Mouse (Mus musculus): Measurements from ENCODE around the gene Atxn7l1.

Gene Atxn7l1

GRCm38 (mm10) chr12:33147497-33148267 lies at the start of gene Atxn7l1:
Gene Atxn7l1, plus strand, starts transcription at chr12:33147693.
- peak; percentile 90 to 92 for DNase-seq

GRCm38 (mm10) chr12:33101627-33102026 lies 45.9 kb upstream of the Atxn7l1 start:
- DNase-seq = no peak

GRCm38 (mm10) chr12:33102342-33103115 lies 45.0 kb upstream of the Atxn7l1 start:
- DNase-seq = no peak

GRCm38 (mm10) chr12:33105724-33106123 lies 41.8 kb upstream of the Atxn7l1 start:
- no peak for DNase-seq

- DNase-seq = no peak
Measured at GRCm38 (mm10) chr12:33106438-33107167, 40.9 kb upstream of the Atxn7l1 start.

- no peak for DNase-seq
Measured at GRCm38 (mm10) chr12:33109531-33109930, 38.0 kb upstream of the Atxn7l1 start.

- no peak for DNase-seq
Measured at GRCm38 (mm10) chr12:33110894-33111471, 36.5 kb upstream of the Atxn7l1 start.

GRCm38 (mm10) chr12:33118624-33119301 lies 28.7 kb upstream of the Atxn7l1 start:
- peak; percentile 46 to 47 for DNase-seq

GRCm38 (mm10) chr12:33125594-33126227 lies 21.8 kb upstream of the Atxn7l1 start:
- DNase-seq = peak; percentile 53 to 58

- no peak for DNase-seq
Measured at GRCm38 (mm10) chr12:33126243-33126642, 21.2 kb upstream of the Atxn7l1 start.

GRCm38 (mm10) chr12:33128121-33128520 lies 19.4 kb upstream of the Atxn7l1 start:
- no peak for DNase-seq

- DNase-seq = no peak
Measured at GRCm38 (mm10) chr12:33128702-33129101, 18.8 kb upstream of the Atxn7l1 start.

- no peak for DNase-seq
Measured at GRCm38 (mm10) chr12:33129410-33129809, 18.1 kb upstream of the Atxn7l1 start.

GRCm38 (mm10) chr12:33130401-33130800 lies 17.1 kb upstream of the Atxn7l1 start:
- no peak for DNase-seq

GRCm38 (mm10) chr12:33131796-33132195 lies 15.7 kb upstream of the Atxn7l1 start:
- peak; percentile 26 to 41 for DNase-seq

GRCm38 (mm10) chr12:33137857-33138256 lies 9.6 kb upstream of the Atxn7l1 start:
- DNase-seq = no peak

GRCm38 (mm10) chr12:33139083-33139482 lies 8.4 kb upstream of the Atxn7l1 start:
- no peak for DNase-seq

- no peak for DNase-seq
Measured at GRCm38 (mm10) chr12:33144456-33144855, 3.0 kb upstream of the Atxn7l1 start.

GRCm38 (mm10) chr12:33146622-33147433 lies 665 bp upstream of the Atxn7l1 start:
- no peak for DNase-seq

- no peak for DNase-seq
Measured at GRCm38 (mm10) chr12:33149544-33150190, 2.2 kb downstream of the Atxn7l1 start.
